Mouse (Mus musculus) forebrain, embryonic 10.5 days (tissue): Measurements from ENCODE around the gene Nfib. TPM values are rescaled to one million over a fixed set of nuclear protein-coding genes. Genes with fewer than 3 reads are reported as not detected.

ENCODE experiments used
- DNase-seq: peaks from one replicate; pipeline ENCODE4 v3.0.0-alpha.2; 2017; ENCODE audit warnings: low spot score; ENCODE audit errors: extremely low spot score
- H3K27ac ChIP-seq: fragments of 300-500 bp; sonication (generic); 2 replicates; pipeline ENCODE4 v1.5.1; 2016; ENCODE audit warnings: mild to moderate bottlenecking
- H3K27me3 ChIP-seq: fragments of 300-500 bp; sonication (generic); 2 replicates; pipeline ENCODE4 v1.6.1; 2016; ENCODE audit warnings: mild to moderate bottlenecking; ENCODE audit not compliant: poor library complexity, severe bottlenecking
- H3K36me3 ChIP-seq: fragments of 300-500 bp; sonication (generic); replicated peaks from 2 replicates; pipeline ENCODE4 v1.6.1; 2016; ENCODE audit warnings: mild to moderate bottlenecking, moderate library complexity
- H3K4me1 ChIP-seq: fragments of 300-500 bp; sonication (generic); 2 replicates; pipeline ENCODE4 v1.6.1; 2016
- H3K4me3 ChIP-seq: fragments of 300-500 bp; sonication (generic); 2 replicates; pipeline ENCODE4 v1.5.1; 2016; ENCODE audit warnings: mild to moderate bottlenecking, moderate library complexity
- H3K9me3 ChIP-seq: fragments of 300-500 bp; sonication (generic); 2 replicates; pipeline ENCODE4 v1.6.1; 2016; ENCODE audit warnings: mild to moderate bottlenecking, moderate library complexity
- WGBS: fragments of 180-500 bp; shearing (Covaris S2); methylation state at CpG from one replicate; pipeline ENCODE4 v1.1.7; 2016; 5-methylcytosine and 5-hydroxymethylcytosine counted together
- polyA plus RNA-seq: library from polyadenylated mRNA; unstranded; fragments of >200 nt; fragmentation: Nextera tagmentation; extraction: Ambion mirVana; gene quantifications from 2 replicates; pipeline ENCODE4 v1.2.1, GENCODE M21; 2016

The Nfib gene
- polyA plus RNA-seq, 1 experiment from 2014 or later, result 21.8 TPM

GRCm38 (mm10) chr4:82360081-82360511, 345.5 kb downstream of the Nfib start:
- 38% methylated on average over 4 of the region's 4 CpGs for WGBS
- H3K4me3 ChIP-seq, result no peak overlapping the region
- peaks cover 12% of the 10 kb centered on the region for H3K4me1 ChIP-seq
- no peaks in the 10 kb centered on the region for H3K9me3 ChIP-seq
- H3K27me3 ChIP-seq, result no peaks in the 10 kb centered on the region
- H3K36me3 ChIP-seq, result peaks cover 11% of the 10 kb centered on the region; the same call in 1 of the 2 replicates
- peak overlapping the region; percentile 66; the same call in 1 of the 2 replicates for H3K27ac ChIP-seq
- DNase-seq, result no peak

DNA sequence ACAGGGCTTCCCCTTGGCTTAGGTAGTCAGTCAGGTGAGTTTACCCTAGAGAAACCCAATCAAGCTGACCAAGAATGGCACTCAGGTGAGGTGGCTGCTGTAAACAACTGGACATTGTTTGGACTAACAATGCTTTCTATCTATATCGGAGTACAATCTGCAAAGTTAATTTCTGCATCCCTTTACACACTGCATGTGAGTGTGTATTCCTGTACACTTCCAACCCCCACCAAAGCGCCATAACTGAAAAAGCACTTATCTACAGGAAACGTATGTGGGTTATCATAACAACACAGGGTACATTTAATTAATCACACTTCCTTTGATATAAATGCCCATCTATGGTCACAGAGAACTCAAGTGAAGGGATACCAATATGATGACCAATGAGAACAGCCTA, 346.4 kb downstream of the Nfib start:
- no peaks in the 10 kb centered on the region for H3K9me3 ChIP-seq
- WGBS, result 94% methylated on average over 3 of the region's 3 CpGs
- H3K4me3 ChIP-seq, result no peak overlapping the region
- no peak for DNase-seq
- H3K36me3 ChIP-seq, result peaks cover 11% of the 10 kb centered on the region; the same call in 1 of the 2 replicates
- no peaks in the 10 kb centered on the region for H3K27me3 ChIP-seq
- peaks cover 12% of the 10 kb centered on the region for H3K4me1 ChIP-seq
- no peak overlapping the region for H3K27ac ChIP-seq

GRCm38 (mm10) chr4:82349006-82349405, 356.5 kb downstream of the Nfib start:
- H3K9me3 ChIP-seq, result no peaks in the 10 kb centered on the region
- H3K4me1 ChIP-seq, result peaks cover 23% of the 10 kb centered on the region
- H3K27ac ChIP-seq, result no peak overlapping the region
- H3K36me3 ChIP-seq, result peaks cover 28% of the 10 kb centered on the region
- no peak for DNase-seq
- no peaks in the 10 kb centered on the region for H3K27me3 ChIP-seq
- 91% methylated on average over 1 of the region's 1 CpGs for WGBS
- no peak overlapping the region for H3K4me3 ChIP-seq

- DNase-seq, result peak; percentile 57
- Histone ChIP-seq H3K4me3 (peak overlapping the region; percentile 18; the same call in 1 of the 2 replicates), H3K4me1 (peaks cover 30% of the 10 kb centered on the region), H3K27me3 (no peaks in the 10 kb centered on the region), H3K27ac (peak overlapping the region; percentile 77), H3K36me3 (peaks cover 22% of the 10 kb centered on the region), H3K9me3 (no peaks in the 10 kb centered on the region)
- 5% methylated on average over 4 of the region's 4 CpGs for WGBS
Measured at GRCm38 (mm10) chr4:82344787-82345186, 360.8 kb downstream of the Nfib start.

DNA sequence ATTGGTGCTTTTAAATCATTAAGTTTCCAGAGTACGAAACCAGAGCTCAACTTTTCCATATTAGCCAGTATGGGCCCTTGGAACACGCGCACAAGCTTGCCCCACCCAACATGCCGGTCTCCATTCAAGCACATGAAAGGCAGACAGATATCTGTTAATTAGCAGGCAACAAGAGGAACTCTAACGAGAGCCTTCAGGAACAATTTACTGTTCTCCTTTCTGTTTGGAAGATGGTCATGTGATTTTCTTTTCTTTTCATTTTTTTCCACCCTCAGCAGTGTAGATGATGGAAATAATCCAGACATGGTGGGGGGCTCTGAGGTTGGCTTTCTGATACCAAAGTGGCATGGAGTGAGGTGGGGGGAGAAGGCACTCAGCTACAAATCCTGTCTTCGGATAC, 361.3 kb downstream of the Nfib start:
- no peak for DNase-seq
- Histone ChIP-seq H3K27ac (peak overlapping the region; percentile 77), H3K36me3 (peaks cover 18% of the 10 kb centered on the region), H3K4me3 (no peak overlapping the region), H3K27me3 (no peaks in the 10 kb centered on the region), H3K9me3 (no peaks in the 10 kb centered on the region), H3K4me1 (peaks cover 30% of the 10 kb centered on the region)
- 55% methylated on average over 6 of the region's 6 CpGs for WGBS

DNA sequence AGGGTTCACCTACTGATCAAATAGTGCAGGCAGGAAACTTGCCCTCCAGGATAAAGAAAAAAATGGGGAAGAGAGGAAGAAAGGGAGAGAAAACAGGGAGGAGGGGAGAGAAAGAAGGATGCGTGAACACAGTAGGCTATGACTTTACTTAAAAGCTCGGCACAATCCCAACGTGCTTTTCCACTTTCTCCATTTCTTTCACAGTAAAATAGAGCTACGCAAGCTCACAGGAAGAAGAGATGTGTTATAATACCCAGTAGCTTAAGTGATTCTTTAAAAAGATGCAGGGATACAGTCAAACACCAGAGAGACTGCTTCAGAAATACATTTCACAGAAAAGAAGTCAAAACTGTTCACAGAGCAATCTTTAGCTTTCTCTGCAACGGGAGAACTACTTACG, 366.6 kb downstream of the Nfib start:
- H3K4me3 ChIP-seq, result no peak overlapping the region
- peaks cover 34% of the 10 kb centered on the region for H3K4me1 ChIP-seq
- no peak overlapping the region for H3K27ac ChIP-seq
- 87% methylated on average over 6 of the region's 6 CpGs for WGBS
- no peaks in the 10 kb centered on the region for H3K9me3 ChIP-seq
- no peaks in the 10 kb centered on the region for H3K27me3 ChIP-seq
- no peak for DNase-seq
- H3K36me3 ChIP-seq, result no peaks in the 10 kb centered on the region

- 80% methylated on average over 3 of the region's 3 CpGs for WGBS
- H3K27ac ChIP-seq, result no peak overlapping the region
- H3K36me3 ChIP-seq, result no peaks in the 10 kb centered on the region
- H3K9me3 ChIP-seq, result no peaks in the 10 kb centered on the region
- peaks cover 30% of the 10 kb centered on the region for H3K4me1 ChIP-seq
- no peaks in the 10 kb centered on the region for H3K27me3 ChIP-seq
- H3K4me3 ChIP-seq, result no peak overlapping the region
- no peak for DNase-seq
Measured at GRCm38 (mm10) chr4:82338481-82338880, 367.1 kb downstream of the Nfib start.

- DNase-seq, result no peak
- no peak overlapping the region for H3K27ac ChIP-seq
- no peaks in the 10 kb centered on the region for H3K36me3 ChIP-seq
- no peak overlapping the region for H3K4me3 ChIP-seq
- H3K9me3 ChIP-seq, result no peaks in the 10 kb centered on the region
- no peaks in the 10 kb centered on the region for H3K27me3 ChIP-seq
- peaks cover 28% of the 10 kb centered on the region for H3K4me1 ChIP-seq
- 58% methylated on average over 11 of the region's 11 CpGs for WGBS
Measured at GRCm38 (mm10) chr4:82336951-82337381, 368.6 kb downstream of the Nfib start.

- Histone ChIP-seq H3K4me1 (peaks cover 22% of the 10 kb centered on the region), H3K4me3 (no peak overlapping the region), H3K27ac (no peak overlapping the region), H3K27me3 (no peaks in the 10 kb centered on the region), H3K36me3 (peaks cover under 1% of the 10 kb centered on the region; the same call in 1 of the 2 replicates), H3K9me3 (no peaks in the 10 kb centered on the region)
- no peak for DNase-seq
- 61% methylated on average over 4 of the region's 4 CpGs for WGBS
Measured at GRCm38 (mm10) chr4:82335266-82335865, 370.2 kb downstream of the Nfib start.

- Histone ChIP-seq H3K36me3 (peaks cover 12% of the 10 kb centered on the region), H3K9me3 (no peaks in the 10 kb centered on the region), H3K4me1 (peaks cover 22% of the 10 kb centered on the region), H3K27ac (no peak overlapping the region), H3K4me3 (no peak overlapping the region), H3K27me3 (no peaks in the 10 kb centered on the region)
- 91% methylated on average over 3 of the region's 3 CpGs for WGBS
- no peak for DNase-seq
Measured at GRCm38 (mm10) chr4:82333413-82333812, 372.1 kb downstream of the Nfib start.

DNA sequence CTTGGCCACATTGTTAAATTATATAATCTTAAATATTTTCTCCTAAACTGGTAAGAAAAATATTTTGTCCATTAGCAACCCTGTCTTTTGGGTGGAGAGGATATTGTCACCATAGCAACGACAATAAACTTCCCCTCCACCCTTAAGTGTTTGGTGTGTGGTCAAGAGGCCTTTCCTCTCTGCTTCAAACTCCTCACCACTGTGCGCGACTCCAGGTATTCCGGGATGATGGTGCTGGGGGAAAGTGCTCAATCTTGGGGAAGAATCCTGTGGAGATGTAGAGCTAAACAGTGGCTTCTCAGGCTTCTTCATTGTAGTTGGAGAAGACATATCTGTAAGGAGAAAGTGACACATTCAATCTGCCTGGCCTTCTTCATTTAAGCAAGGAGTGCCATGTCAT, 375.5 kb downstream of the Nfib start:
- H3K27ac ChIP-seq, result no peak overlapping the region
- WGBS, result 90% methylated on average over 4 of the region's 4 CpGs
- no peaks in the 10 kb centered on the region for H3K27me3 ChIP-seq

DNA sequence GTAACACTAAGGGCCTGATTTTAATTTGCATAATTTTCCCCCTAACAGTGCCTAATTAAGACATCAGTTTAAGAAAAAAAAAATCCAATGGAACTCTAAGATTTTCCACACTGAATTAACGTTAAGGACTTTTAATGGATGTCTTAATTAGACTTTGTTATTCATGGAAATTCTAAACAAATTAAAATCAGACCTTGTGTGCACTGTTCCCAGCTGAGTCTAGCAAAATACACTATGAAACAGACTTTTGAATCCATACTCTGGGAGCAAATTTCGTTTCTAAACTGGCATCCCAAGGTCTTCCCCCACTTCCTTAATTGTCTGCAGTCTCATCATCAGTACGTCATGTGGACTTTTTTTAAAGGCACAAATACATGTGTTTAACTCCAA, 379.4 kb downstream of the Nfib start:
- Histone ChIP-seq H3K9me3 (no peaks in the 10 kb centered on the region), H3K4me1 (peaks cover 13% of the 10 kb centered on the region; the same call in 1 of the 2 replicates), H3K4me3 (no peak overlapping the region), H3K27me3 (no peaks in the 10 kb centered on the region), H3K36me3 (peaks cover 47% of the 10 kb centered on the region), H3K27ac (no peak overlapping the region)
- 74% methylated on average over 3 of the region's 3 CpGs for WGBS
- no peak for DNase-seq

More for the DNA sequence above, 375.5 kb downstream of the Nfib start:
- H3K4me3 ChIP-seq, result no peak overlapping the region
- no peak for DNase-seq
- H3K36me3 ChIP-seq, result peaks cover 23% of the 10 kb centered on the region
- H3K4me1 ChIP-seq, result peaks cover 12% of the 10 kb centered on the region; the same call in 1 of the 2 replicates
- H3K9me3 ChIP-seq, result no peaks in the 10 kb centered on the region

- 76% methylated on average over 6 of the region's 6 CpGs for WGBS
- Histone ChIP-seq H3K9me3 (no peaks in the 10 kb centered on the region), H3K4me3 (no peak overlapping the region), H3K4me1 (peaks cover 13% of the 10 kb centered on the region; the same call in 1 of the 2 replicates), H3K27ac (no peak overlapping the region), H3K27me3 (no peaks in the 10 kb centered on the region), H3K36me3 (peaks cover 47% of the 10 kb centered on the region)
- no peak for DNase-seq
Measured at GRCm38 (mm10) chr4:82325409-82326139, 380.0 kb downstream of the Nfib start.
